Mouse (Mus musculus) layer of hippocampus, postnatal 10 days (tissue): ENCODE results near the gene Gse1. TPM values are rescaled to one million over a fixed set of nuclear protein-coding genes. Genes with fewer than 3 reads are reported as not detected.
"Not testable (repeated sequence)": the region's sequence is repeated elsewhere in the genome, so short reads cannot be mapped to it uniquely, and the experiment has no call there.

Experiments
- DNase-seq, 2 experiments: peaks; one replicate each; pipeline ENCODE4 v3.0.0; 2021; ENCODE audit warnings: low spot score in 2 of 2
- total RNA-seq, 2 experiments: library from RNA; stranded (reverse); gene quantifications; 2 replicates each; pipeline ENCODE4 v1.2.3; 2021

Gene Gse1
- total RNA-seq, 2 experiments from 2014 or later, result 65.0 to 79.3 TPM

DNA sequence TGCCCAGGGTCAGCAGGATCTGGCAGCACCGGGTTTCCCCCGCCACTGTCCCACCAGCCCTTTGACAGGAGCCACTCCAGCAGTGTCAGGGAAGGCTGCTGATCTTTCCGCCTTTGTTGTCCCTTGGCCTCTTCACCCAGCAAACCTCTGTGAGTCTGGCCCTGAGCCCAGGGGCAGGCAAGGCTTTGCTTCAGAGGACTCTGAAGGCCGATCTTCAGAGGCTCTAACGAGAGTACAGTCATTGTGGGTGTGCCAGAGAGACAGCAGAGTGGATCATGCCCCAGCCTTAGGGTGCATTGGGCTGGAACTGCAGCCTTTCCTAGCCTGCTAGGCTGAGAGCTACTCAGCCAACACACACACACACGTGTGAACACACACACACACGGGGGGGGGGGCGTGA lies 111.5 kb downstream of the Gse1 start:
- DNase-seq, result no peak

DNA sequence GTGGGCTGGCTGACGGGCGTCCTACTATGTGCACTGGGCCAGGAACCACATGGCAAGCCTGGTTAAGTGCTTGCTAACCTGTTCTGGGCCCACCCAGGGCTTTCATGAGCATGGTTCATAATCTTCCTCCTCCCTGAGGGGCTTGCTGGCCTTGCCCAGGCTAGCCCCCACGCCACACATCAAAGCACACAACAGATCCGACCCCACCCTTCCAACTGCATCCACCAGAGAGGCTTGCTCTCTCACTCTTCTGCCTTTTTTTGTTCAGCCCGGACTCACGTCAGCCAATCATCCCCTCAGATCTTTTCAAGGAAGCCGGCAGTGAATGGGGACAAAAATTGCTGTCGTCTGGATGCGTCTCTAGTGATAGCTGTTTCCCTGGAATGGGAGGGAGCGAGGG lies 112.9 kb downstream of the Gse1 start:
- no peak for DNase-seq

DNA sequence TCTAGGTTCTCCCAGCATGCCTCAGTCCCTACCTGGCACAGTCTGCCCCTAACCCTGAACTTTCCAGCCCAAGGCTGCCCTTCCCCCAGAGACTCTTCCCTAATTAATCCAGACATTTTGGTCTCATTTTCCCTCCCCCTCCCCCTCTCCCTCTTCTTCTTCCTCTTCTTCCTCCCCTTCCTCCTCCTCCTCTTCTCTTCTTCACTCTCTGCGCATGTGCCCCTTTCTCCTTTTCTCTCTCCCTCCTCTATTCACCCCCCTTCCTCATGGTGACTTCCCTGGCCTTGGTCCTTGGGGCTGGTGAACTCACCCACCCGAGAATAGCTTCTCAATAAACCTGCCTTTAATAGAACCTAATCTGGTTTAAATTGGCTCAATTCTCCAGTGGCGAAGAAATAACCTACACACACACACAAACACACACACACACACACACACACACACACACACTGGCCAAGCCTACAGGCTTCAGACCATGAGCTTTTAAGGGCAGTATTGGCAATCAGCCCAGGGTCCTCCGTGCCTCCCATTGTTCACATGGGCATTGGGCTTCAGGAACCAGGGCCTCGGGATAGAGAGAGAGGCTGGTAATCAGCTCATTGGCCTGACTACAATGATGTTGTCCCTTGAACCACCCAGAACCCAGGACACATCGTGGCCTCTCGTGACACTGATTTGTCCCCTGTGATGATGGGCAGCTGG lies 114.7 kb downstream of the Gse1 start:
- DNase-seq, result no peak

DNA sequence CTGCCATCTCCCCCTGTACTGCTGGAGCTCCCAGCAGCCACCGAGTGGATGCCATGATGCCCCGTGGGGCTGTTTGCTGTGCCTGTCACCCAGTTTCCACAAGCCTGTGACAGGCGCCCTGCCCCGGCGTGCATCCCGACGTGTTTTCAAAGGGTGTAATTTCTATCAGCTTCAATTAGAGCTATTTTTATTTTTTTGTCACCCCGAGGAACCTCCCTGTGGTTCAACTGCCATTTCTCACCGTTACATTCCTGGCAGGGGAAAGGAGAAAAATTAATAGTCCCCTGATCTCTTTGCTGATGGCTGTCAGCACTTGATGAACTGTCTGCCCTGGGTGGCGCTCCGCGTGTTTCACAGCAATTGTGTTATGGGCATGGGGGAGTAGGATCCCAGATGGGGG lies 115.3 kb downstream of the Gse1 start:
- no peak for DNase-seq

DNA sequence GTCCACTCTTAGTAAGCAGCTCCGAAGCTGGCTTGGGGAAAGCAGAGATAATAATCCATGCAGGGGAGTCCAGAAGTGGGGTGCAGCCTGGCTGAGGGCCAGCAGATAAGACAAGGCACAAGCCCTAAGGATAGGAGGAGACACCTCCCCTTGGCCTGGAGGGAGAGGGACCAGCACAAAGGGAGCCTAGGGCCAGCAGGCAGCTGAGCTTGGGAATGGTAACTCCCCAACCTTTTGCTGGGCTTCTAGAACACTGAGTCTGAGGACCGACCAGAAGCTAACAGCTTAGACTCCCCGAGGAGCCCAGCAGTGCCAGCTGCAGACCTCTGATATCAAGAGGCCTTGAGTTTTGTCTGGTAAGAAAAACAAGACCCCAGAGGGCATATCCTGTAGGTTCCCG lies 115.9 kb downstream of the Gse1 start:
- DNase-seq, result no peak

DNA sequence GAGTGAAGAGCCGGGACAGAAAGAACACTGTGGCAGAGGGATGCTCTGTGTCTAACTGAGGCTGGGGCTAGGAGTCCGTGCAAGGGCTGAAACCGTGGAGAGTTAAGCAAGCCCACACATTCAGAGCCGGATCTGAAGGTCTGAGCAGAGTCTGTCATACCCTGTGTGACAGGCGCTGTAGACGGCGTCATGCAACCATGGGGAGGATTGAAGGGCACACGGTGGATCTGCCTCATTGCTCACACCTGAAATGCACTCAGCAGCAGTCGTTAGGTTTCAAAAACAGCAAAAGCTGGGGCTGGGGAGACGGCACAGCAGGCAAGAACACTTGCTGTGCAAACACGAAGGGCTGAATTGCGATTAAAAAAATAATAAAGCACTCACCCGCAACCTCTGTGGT lies 116.3 kb downstream of the Gse1 start:
- DNase-seq, result no peak

DNA sequence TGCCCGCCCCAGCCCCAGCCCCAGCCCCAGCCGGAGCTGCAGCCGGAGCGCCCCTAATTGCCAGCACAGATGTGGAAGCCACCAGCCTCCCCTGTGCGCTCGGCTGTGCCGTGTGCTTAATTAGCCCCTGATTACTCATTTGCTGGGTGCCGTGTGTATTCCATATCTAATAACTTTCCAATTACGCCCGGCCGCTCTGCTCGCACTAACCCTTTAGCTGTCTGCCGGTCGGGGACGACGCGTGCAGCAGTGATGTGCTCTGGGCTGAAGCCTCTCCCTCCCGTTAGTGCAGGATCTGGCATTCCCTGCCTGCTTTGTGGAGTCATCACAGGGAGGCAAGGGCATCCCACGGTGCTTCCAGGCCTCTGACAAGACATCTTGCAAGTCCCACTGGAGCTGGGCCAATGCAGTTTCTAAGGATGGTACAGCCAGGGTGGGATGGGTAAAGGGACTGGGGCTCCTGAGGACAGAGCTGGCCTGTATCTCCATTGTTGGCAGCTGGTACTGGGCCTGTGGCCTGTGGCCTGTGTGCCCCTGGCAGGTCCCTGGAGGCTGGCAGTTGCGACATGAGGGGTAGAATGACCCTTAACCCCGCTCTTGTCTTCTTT lies 119.6 kb downstream of the Gse1 start:
- DNase-seq, result no peak

DNA sequence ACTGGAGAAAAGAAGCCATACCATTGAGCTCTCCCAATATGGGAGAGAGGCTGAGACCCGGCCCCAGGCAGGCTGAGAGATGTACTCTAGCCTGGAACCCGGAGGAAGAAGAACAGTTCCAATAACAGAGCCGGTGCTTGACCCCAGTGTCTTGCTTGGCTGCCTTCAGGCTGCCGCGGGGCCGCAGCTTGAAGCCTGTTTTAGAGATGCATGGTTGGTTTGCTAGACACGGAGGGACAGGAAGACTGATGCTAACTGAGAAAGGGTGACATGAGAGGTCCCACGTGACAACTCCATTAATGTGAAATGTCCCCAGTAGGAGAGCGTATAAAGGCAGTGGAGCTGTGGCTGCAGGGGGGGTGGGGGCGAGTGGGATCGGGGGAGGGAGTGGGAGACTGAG lies 120.7 kb downstream of the Gse1 start:
- no peak for DNase-seq

DNA sequence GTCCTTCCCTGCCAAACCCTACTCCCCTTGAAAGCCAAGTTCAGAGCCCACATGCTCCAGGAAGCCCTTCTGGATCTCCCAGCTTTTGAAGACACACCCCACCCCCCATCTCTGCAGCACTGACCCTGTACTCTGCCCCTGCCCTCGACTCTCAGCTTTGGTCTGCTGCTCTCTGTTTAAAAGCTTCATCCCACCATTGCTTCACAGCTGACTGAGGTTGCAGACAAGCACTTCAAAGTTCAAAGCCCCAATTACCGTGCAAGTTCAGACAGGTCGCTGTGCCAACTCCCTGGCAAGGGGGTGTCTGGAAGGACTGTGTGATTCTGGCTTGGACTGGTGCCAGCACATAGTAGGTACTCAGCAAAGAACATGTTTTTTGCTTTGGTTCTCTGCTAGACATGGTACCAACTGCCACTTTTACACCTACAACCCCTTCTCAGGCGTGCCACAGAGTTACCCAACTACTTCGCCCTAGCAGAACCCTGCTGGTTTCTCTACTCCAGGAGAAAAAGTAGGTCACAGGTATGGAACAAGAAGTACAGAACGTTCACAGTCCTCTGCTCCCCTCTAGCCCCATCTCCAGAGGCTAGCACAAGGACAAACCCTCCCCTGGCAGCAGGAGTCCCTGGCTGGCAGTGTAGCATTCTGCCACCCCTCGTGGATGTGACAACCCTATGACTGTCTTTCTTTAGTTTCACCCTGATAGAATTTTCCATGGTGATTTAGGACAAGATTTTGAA lies 123.2 kb downstream of the Gse1 start:
- no peak for DNase-seq

DNA sequence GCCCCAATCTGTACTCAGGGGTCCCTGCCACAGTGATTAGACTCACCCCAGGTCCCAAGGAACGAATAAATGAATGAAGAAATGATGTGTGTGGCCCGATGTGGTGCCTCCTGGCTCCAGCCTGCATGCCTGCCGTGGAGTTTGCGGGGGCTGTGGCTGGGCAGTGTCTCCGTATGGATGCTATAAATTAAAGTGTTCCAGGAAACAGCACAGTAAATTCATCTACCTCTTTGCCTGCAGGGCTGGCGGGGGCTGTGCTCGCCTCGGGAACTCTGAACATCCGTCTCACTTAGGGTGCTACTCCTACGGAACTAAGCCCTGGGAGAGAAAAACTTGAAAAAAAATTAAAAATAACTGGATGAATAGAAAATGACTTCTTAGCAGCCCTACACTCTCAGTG lies 123.8 kb downstream of the Gse1 start:
- no peak for DNase-seq

DNA sequence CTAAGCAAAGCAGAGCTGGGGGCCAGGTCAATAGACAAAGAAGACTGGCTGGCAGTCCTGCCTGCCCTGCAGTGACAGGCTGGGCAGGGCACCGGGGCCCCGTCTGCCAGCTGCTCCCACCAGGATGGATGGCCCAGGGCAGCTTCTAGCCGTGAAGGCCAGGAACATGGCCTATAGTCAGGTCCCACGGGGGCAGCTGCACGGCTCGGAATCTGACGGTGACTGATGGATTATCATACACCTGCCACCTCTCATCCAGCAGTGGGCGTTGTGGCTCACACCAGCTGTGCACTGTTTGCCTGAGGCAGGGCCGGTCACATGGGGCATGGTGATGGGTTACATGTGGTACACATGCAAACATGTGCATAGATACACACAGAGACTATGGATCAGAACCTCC lies 127.8 kb downstream of the Gse1 start:
- DNase-seq, result no peak

DNA sequence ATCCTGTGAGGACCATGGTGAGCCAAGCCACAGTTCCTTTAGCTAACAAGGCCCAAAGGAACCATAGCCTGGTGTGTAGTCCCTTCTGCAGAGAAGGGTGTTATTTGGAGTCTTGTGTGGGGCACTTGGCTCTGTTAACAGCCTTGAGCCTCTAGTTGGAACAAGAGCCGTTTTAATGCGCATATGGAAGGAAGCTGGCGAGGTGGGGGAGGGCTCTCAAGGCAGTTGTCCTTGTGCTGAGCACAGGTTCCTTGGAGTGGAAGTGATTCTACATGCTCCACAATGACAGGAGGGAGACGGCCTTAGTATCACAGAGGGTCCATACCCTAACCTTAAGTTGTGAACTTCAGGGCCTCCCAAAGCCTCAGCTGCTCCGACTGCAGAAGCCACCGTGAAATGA lies 129.2 kb downstream of the Gse1 start:
- no peak for DNase-seq

DNA sequence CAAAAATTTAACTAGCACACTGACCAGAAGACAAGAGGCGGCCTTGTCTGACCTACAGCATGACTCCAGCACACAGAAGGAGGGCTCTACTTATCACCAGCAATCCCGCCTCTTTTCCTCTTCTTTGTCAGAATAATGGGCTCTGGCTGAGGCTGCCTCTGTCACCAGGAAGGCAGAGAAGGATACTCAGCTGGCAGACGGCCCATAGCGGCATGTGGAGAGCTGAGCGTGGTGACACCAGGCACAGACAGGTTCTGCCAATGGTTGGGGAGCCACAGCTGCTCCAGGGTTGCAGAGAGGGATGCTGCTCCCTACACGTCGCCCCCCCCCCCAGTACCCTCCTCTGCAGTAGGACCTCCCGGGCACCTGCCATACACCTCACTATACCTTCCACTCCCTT lies 133.0 kb downstream of the Gse1 start:
- peak; percentile 57 to 64 for DNase-seq

DNA sequence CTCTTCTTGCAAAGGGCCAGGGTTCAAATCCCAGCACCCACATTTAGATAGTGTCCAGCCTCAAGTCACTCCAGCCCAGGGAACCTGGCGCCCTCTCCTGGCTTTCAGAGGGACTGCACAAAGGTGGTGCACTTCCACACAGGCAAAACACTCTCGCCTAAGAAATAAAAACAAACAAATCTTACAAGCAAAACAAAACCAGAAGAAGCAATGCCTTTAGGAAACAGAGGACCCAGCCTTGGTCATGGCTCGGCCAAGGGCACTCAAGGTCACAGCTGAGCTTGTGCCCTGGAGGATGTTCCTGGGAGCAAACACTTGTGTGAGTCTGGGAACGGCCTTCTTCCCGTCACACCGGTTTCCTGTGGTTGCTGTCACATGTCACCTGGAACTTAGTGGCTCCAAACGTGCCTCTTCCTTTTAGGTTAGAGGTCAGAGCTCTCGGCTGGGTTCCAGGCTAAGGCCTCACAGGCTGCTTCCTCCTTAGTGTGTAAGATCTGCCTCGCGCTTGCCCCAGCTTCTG lies 135.4 kb downstream of the Gse1 start:
- no peak for DNase-seq

DNA sequence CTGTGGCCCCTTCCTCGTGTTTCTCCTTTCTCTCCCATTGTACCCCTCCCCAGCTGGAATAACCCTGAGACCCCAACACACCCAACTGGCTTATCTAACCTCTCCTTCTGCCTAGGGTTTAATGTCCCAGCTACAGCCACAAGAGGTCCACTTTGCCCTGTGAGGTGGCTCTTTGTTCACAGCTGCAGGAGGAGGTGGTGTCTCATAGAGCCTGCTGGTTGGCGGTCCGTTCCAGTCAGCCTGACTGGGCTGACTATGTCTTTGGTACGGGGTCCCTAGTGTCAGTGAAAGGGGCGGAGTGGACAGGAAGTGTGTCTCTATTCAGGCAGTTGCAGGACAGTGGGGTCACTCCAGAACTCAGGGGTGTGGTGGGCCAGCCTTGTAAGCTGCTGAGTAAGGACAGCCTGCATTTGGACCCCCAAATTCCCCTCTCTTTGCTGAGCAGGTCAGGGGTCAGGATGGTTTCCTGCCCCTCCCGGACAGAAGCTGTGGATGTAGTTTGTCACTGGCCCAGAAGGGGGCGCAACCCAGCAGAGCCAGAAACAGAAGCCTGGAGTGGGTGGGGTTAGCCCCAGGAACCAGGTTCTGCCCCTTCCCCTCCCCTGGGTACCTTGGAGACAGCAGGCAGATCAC lies 136.0 kb downstream of the Gse1 start:
- DNase-seq, result no peak

DNA sequence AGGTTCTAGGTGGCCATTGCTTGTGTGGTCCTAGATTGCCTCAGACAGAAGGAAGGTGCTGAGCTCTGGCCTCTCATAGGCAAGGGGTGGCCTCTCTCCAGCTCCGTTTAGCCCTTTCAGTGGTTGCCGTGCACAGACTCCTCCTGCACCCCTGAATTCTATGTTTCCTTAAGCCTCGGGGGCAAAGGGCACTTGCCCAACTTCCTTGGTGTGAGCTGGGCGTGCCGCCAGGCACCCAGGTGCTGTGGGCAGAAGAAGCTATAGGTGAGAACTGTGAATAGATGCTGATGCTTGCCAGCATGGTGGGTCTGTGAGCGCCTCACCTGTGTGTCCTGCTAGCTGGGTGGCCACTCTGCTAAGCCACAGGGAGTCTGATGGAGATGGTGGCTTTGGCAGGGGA lies 138.6 kb downstream of the Gse1 start:
- DNase-seq, result no peak

DNA sequence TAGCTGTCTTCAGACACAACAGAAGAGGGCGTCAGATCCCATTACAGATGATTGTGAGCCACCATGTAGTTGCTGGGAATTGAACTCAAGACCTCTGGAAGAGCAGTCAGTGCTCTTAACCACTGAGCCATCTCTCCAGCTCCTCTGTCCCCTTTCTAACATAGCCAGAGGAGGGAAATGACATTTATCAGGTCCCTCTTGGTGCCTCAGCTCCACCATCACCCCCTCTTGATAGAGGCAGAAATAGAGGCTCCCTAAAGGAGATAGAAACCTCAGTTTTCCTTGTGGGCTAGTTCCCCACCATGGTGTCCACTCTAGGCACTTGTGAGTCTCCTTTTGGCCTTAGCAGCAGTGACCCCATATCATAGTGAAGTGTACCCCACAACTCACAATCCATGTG lies 139.9 kb downstream of the Gse1 start:
- not testable (repeated sequence) for DNase-seq

DNA sequence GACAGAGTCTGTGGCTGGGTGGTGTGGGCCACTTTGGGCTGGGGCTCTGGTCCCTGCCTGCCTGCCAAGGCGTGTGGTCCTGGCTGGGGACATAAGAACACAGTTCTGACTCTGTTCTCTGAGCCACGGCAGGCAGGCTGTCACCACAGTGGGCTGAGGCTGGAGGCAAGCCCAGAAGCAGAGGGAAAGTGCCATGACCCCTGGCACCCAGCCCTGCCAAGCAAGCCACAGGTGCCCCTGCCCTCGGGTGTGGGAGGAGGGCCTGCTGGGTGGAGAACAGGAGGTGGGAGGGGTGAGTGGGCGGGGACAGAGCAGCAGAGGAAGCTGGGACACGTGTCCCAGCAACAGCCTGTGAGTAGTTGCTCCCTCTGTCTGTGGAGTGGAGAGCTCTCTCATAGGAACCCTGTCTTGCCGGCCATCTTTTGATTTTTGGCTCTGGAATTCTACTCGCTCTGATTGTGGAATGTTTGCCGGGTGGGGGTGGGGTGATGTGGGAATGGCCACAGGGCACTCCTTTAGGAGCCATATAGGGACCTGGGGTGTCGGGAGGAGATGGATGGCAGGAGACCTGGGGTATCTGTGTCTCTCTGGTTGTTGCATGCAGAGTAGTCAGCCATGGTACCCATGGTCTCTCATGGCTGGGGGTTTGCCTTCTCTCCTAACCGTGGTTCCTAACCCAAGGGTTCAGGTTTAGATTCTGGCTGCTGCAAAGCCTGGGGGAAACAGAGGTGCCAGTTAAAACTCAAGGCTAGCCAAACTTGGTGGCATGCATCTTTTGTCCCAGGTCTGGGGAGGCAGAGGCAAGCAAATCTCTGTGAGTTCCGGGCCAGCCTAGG lies 140.8 kb downstream of the Gse1 start:
- peak; percentile 87 to 90 for DNase-seq

DNA sequence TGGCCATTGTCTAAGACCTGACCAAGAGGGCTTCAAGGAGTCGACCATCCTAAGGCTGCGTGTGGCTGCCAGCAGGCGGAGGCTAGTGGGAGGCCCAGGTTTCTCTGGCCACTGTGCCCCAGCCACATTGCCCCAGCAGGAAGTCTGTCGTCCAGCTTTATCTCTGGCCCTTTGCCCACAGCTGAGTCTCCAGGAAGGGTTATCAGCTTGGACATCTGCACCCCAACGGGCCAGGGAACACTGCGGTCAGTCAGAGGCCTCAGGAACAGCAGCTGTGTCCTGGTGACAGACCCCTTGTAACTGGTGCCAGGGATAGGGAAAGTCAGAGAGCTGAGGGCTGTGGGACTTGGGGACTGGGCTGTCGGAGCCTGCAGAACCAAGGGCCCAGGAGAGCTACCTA lies 141.7 kb downstream of the Gse1 start:
- DNase-seq, result no peak

DNA sequence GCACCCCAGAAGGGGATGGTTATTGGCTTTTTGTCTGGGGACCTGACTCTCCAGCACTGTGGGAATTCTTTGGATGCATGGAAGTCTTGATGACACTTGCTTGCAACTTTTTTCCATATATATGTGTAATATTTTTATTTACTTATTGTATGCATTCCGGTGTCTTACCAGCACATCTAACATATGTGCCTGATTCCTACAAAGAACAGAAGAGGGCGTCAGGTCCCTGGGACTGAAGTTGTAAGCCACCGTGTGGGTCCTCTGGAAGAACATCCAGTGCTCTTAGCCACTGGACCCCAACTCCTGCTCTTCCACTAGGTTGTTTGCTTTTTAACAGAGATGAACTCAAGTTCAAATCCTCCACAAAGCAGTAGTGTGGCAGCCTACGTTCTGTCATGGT lies 142.2 kb downstream of the Gse1 start:
- no peak for DNase-seq

DNA sequence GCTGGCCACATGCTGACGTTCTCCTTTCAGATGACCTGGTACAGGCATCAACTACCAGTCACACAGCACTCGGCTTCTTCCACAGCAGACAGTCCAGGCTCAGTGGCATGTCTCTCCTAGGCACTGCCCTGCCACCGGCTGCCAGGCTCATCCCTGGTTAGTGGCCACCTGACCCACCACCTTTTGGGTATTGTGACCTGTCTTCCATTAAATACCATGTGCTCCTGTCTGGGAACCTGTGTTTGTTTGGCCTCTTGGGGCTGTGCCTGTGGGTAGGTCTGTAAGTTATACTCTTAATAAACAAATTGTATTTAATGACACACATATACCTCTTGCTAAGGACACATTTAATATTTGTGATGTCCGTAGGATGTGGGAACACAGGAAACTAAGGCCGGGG lies 142.9 kb downstream of the Gse1 start:
- DNase-seq, result no peak
